Mouse (Mus musculus): ENCODE data around the gene Dhx57.
"Not testable (repeated sequence)": the region's sequence is repeated elsewhere in the genome, so short reads cannot be mapped to it uniquely, and the experiment has no call there.

Gene Dhx57

GRCm38 (mm10) chr17:80290074-80290657 lies at the start of gene Dhx57, which contains the start of gene Morn2:
Gene Dhx57 (minus strand): TSS chr17:80290476.
Gene Morn2 (plus strand): TSS chr17:80290203.
- DNase-seq = peak; percentile 98

GRCm38 (mm10) chr17:80332386-80332785 lies 42.1 kb upstream of the Dhx57 start:
- DNase-seq = peak; percentile 16

GRCm38 (mm10) chr17:80326431-80326830 lies 36.2 kb upstream of the Dhx57 start:
- no peak for DNase-seq

- no peak for DNase-seq
Observed at GRCm38 (mm10) chr17:80325456-80325855, 35.2 kb upstream of the Dhx57 start.

DNA sequence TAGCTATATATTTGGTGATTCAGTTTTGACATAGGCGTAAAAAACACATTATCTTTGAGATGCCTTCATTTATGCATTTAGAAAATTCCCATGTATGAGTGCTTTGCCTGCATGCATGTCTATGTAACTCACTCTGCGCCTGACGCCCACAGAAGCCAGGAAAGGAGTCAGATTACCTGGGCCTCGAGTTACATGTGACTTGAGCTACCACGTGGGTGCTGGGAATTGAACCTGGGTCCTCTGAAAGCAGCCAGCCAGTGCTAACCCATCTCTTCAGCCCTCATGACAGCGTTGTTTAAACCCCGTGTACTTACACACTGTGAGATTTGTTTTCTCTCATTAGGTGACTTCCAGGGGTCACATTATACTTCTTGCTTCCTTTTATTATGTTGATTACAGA lies 34.2 kb upstream of the Dhx57 start:
- no peak for DNase-seq

- peak; percentile 25 for DNase-seq
Observed at GRCm38 (mm10) chr17:80323658-80324057, 33.4 kb upstream of the Dhx57 start.

GRCm38 (mm10) chr17:80323015-80323414 lies 32.7 kb upstream of the Dhx57 start:
- DNase-seq = no peak

DNA sequence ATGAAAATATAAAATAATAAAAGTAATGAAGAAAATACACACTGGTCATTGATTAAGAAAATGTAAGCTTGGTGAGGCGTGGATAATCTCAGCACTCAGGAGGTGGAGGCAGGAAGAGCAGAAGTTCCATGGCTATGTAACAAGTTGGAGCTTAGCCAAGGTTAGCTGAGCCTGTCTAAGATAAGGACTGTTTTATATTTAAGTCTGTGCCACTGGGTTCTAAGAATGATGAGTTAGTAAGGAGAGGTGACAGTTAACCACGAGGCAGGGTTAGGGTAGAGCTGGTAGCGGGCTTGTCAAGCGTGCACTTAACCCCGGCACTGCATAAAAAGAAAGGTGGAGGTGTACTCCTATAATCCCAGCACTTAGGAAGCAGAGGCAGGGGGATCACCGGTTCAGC lies 32.0 kb upstream of the Dhx57 start:
- DNase-seq = no peak

DNA sequence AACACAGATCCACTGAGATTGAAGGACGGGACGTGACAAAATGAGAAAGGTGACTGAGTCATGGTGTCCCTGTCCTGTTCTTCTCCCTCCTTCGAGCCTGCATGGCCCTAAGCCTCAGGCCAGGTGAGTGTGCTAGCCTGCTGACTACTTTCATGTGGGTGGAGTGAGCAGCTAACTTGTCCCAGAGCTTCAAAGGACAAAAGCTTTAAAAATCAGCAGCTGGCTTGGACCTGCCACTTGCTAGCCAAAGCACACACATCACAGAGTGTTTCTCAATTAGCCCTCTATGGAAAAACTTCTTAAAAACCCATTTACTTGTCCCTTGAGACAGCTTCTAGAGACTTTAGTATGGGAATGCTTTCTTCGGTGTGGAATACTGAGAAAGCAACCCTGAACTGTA lies 22.1 kb upstream of the Dhx57 start:
- DNase-seq = no peak

DNA sequence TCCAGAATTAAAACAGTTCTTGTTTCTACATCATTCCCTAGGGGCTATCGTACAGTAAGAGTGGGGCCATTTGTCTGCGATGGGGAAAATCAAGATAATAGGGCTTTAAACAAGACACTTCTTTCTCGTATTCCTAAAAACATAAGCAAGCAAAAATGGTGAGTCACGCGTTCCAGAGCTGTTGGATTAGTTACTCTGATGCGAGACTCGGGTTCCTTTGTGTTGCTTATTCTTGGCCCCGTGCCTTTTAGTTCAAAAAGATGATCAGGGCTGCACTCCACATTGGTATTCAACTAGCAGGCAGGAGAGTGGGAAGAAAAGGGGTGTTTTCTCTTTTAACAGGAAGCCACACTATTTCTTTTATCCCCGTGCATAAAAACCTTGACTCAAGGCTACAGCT lies 21.5 kb upstream of the Dhx57 start:
- no peak for DNase-seq

GRCm38 (mm10) chr17:80307251-80307650 lies 17.0 kb upstream of the Dhx57 start, which contains the start of gene Arhgef33:
Gene Arhgef33 (plus strand): TSS chr17:80307407.
- DNase-seq = no peak

DNA sequence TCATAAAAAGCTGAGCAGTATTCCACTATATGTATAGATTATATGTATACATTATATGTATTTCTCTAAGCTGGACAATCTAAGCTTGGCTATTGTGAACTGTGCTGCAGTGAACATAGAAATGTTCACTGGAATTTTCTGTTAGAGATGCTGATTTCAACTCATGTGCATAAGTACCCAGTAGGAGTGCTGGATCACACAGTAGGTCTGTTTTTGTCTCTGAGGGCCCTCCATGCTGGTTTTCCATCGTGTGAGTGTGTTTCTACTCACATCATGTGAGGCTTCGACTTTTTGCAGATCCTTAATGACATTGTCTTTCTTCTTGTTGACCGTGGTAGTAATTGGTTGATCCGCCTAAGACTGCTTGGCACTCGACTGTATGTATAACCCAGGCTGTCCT lies 8.6 kb upstream of the Dhx57 start:
- DNase-seq = no peak

DNA sequence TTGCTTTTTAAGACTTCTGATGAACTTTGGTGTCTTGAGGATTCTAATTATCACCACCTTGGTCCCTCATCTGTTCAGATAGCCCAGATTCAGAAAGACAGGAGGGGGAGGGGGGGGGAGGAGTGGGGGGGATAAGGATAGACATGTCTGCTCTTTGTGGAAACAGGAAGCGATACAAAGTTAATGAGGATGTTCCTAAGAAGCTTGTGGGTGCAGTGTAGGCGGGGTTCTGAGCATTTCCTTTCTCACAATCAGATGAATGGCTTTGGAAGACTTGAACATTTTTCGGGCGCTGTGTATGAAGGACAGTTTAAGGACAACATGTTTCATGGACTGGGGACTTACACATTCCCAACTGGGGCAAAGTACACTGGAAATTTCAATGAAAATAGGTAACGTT lies 5.0 kb upstream of the Dhx57 start:
- no peak for DNase-seq

DNA sequence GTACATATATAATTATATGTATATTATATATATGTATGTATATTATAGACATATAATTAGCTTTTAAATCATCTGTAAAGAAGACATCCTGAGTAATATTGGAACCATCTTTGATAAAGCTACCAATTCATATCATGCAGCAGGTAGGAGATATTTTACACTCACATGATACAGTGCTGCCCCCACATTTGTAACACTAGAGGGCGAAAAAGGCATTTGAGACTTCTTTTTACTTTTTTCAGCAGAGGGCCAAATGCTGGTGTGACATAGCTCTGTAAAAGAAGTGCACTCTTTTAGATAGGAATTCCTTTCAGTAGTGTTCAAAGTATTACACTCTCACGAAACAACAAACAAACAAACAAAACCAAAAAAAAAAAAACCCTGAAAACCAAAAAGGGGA lies 872 bp upstream of the Dhx57 start:
- DNase-seq = peak; percentile 49

DNA sequence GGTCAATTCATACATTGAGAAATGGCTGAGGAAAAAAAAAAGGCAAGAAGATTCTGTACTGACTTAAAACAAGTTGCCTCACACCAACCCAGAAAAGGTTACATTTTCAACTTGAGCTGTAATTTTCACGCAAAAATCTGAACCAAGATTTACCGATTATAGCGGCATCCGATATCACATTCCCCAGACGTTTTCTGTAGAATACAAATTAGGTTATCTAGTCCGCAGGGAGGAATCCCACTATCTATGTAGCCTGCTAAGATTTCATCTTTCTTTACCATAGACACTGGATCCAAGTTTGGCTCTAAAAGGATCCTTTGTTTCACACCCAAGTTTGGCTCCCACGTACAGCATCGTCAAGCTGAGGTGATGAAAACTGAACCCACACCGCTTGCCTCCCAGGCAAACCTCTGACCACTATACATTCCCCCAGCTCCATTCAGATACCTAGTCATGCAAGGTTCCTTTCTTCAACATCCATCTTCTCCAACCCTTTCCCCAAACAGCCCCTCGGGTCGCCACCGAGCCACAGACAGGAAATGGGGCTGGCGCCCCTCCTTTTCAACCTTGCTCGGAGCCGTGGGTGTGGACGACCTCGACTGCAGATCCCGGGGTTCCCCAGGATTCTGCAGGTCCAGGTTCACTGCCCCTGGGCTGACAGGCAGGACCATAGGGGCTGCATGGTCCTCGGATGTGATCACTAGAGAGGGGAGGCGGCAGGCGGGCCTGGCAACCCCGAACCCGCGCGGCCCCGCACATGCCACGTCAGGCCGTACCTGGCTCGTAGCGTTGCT lies 799 bp downstream of the Dhx57 start:
- no peak for DNase-seq

DNA sequence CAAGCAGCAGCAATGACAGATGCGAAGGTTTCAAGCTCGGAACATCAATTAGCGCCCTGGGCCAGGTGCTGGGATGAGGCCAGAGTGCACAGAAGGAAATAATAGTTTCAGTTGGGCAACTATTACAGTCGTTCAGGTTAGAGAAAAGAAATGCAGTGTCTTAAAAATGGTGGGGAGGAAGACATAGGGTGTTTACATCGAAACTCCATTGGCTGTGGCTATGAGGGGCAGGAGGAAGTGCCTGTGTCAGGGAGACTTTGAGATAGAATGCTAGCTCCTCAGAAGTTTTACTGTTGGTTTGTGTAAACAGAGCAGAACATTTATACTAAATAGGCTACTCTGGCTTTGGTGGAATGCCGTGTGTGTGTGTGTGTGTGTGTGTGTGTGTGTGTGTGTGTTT lies 2.3 kb downstream of the Dhx57 start:
- DNase-seq = no peak

GRCm38 (mm10) chr17:80284446-80284845 lies 5.8 kb downstream of the Dhx57 start:
- DNase-seq = no peak

- no peak for DNase-seq
Observed at GRCm38 (mm10) chr17:80279340-80280070, 10.8 kb downstream of the Dhx57 start.

DNA sequence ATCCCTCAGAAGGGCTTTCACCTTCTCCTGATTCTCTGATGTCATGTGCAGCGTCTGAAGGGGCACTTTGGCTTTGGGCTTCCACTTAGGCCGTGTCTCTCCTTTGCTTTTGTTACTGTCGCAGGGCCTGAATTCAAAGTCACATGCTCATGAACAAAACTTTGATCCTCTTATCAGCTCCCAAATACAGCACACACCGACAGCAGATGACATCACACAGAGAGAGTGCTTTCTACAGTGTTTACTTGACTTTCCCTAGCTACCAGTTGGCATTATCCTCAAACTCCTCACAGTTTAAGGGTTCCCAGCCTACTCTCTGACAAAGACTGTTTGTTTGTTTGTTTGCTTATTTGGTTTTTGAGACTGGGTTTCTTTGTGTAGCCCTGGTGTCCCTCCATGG lies 12.0 kb downstream of the Dhx57 start:
- DNase-seq = no peak

GRCm38 (mm10) chr17:80270622-80271021 lies 19.7 kb downstream of the Dhx57 start:
- DNase-seq = not testable (repeated sequence)

DNA sequence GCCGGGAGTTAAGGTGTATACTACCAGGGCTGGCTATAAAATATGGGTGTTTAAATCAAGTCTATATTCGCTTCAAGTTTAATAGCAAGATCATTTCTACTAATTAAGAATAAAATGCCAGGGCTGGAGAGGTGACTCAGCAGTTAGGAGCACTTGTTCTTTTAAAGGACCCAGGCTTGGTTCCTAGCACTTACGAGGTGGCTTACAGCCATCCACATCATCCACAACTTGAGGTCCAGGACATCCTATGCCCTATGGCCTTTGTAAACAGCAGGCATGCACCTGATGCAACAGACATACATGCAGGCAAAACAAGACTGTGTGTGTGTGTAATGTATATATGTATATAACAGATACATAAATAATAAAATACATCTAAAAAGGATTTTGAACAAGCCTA lies 22.1 kb downstream of the Dhx57 start:
- no peak for DNase-seq

GRCm38 (mm10) chr17:80267065-80267464 lies 23.2 kb downstream of the Dhx57 start:
- no peak for DNase-seq

- DNase-seq = no peak
Observed at GRCm38 (mm10) chr17:80255208-80255607, 35.1 kb downstream of the Dhx57 start.

DNA sequence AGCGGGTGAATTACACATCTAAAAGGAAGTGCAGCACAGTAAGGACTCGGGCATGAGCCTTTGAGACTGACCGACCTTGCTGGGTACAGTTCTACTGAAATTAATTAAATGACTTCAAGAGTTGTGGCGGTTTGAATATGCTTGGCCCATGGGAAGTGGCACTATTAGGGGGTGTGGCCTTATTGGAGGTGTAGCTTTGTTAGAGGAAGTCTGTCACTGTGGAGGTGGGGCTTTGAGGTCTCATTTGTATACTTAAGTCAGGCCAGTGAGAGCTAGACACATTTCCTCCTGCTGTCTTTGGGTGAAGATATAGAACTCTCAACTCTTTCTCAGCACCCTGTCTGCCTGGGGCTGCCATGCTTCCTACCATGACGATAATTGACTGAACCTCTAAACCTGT lies 35.9 kb downstream of the Dhx57 start:
- no peak for DNase-seq

All from thymus, postnatal 14 days (tissue).